Mouse (Mus musculus) megakaryocyte, embryonic 14.5 days (primary cell): ENCODE measurements at regions not wholly inside any gene's neighbourhood (a gene's known extent, or its start where the extent isn't known, plus 50 kb on each side); places are given as distances from the start of the nearest gene placed in this dataset.

ENCODE experiments used
- FLI1 ChIP-seq: IDR thresholded peaks from 2 replicates; pipeline ENCODE4 v1.6.1; 2012; ENCODE audit warnings: low read length, inconsistent platforms, mixed read lengths
- GATA1 ChIP-seq: IDR thresholded peaks from 3 replicates; pipeline ENCODE4 v1.6.1; 2012; ENCODE audit warnings: mixed read lengths, low read length, inconsistent platforms, borderline replicate concordance

DNA sequence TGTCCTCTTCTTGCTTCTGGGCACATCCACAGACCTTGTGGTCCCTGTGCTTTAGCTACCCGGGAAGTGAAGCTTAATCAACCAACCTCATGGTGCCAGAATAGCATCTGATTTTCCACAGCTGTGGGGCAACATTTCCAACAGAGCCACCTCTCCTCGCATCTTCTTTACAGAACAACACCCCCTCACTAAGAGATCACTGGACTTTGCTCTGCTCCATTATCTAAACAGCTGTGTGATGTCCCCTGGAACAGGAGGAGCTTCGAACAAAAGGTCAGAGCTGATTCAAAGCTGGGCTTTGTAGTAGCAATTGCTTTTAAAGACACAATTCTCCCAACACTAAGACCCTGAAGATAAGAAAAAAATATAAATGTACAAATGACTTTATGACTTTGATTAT lies 224.3 kb upstream of the Plxna2 start:
- TF ChIP-seq GATA1: no peak
- no peak for TF ChIP-seq FLI1
